Mouse (Mus musculus): Measurements from ENCODE around the gene Nelfcd.

Gene Nelfcd

DNA sequence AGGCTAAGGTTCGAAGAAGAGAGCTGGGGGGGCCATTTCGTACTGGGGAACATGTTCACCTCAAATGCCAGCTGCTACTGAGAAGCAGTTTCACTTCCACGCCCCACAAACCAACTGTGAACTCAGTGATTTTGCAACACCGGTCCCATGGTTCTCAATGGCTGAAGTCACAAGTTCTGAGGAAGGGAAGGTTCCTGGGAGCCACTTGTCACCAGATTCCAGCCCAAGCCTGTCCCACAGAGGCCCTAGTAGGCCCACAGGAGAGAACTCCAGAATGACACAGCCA is 22.0 kb downstream of the Nelfcd start:
- no peak for DNase-seq (ENCODE audit: low read depth, low spot score)

DNA sequence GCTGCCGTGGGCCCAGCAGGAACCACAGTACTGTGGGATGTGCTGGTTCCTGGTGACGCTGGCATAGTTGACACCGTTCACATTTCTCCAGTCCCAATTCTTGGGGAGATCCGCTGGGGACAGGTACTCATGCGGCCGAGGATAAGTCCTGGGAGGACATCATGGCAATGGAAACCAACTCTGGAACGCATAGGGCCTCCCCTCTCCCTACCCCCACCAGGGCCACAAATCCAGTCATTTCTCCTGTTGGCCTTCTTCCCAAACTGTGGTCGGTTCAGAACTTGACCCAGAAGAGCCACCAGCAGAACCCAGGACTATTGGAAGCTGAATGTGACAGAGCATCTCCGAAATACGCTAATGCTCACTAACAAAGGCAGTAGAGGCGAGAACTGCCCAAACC is 22.6 kb downstream of the Nelfcd start:
- no peak for DNase-seq (ENCODE audit: low read depth, low spot score)

DNA sequence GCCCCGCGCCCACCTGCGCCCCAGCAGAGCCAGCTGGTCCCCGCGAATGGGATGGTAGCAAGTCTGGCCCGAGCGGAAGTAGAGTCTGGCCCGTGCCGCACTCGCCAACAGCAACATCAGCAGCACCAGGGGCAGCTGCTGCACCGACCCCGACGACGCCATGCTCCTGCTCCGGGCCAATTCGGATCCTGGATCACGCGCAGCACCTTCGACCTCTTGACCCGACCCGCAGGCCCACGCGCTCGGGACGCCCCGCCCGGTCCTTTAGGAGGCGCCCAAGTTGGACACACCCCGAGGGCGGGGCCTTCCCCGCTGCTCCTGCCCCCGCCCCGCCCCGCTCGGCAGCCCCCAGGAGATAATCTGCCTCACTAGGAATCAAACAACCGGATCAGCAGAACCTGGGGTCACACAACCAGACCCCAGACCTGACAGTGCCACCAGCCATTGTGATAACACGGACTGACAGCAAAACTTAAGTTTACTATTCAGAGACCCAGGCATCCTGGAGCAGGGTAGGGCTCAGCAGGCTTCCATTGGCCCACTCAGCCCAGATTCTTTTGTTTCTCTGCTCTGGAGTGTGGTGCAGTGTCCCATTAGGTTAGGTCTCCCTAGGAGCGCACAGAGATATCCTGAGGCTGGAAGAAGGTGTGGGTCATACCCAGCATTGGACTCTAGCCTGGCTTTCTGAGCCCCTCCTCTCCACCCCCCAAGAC is 23.3 kb downstream of the Nelfcd start, which contains the start of gene Ctsz:
Gene Ctsz (minus strand): TSS at position 303 of the 713 bp plus-strand sequence.
- DNase-seq (ENCODE audit: low read depth, low spot score) = peak; percentile 88

DNA sequence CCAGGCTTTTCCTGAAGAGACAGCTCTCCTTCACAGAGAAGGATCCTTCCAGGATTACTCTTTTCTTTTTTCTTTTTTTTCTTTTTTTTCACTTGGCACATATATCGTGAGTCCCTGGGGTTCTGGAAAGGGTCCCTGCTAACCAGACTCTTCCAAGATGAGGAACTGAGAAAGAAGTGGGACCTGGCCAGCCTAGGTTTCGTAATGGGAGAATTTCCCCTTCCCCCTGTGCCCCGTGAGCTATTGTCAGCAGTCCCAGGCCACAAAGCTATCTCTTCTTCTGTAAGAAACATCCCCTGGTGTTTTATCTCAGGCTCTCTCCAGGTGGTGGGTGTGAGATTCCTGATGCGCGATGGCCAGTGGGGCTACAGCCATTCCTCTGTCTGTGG is 23.8 kb downstream of the Nelfcd start:
- peak; percentile 62 for DNase-seq (ENCODE audit: low read depth, low spot score)

DNA sequence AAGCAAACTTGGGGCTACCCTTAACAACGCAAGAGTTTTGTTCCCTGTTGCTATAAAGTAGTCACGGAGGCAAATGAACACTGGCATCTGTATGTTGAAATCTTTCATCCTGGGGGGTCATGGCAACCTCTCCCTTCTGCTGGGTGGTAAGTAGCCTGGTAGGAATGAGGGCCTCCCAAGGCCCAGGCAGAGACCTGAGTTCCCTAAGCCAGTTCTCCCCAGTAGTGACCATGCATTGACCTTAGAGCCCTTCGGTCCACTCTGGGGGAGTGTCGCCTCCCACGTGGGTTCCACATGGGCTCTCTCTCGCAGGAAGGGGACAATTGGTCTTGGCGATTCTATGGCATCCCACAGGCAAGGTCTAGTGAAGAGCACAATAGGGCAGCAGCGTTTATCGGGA is 24.4 kb downstream of the Nelfcd start:
- DNase-seq (ENCODE audit: low read depth, low spot score) = no peak

DNA sequence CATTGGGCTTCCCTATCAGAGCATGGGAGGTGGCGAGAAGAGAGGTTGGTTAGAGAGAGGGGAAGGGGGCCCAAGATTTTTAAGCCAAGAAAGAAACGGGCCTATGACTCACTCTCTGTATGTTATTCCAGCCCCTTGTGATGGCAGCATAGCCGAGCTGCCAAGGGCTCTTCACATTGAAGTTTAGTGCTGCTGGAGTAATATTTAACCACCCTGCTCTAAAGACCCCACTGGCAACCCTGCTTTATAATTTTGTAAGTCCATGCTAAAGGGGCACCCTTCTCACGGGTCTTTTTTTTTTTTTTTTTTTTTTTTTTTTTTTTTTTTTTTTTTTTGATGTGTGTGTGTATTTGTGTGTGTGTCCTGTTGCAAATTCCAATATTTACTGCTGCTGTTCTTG is 26.3 kb downstream of the Nelfcd start:
- no peak for DNase-seq (ENCODE audit: low read depth, low spot score)

DNA sequence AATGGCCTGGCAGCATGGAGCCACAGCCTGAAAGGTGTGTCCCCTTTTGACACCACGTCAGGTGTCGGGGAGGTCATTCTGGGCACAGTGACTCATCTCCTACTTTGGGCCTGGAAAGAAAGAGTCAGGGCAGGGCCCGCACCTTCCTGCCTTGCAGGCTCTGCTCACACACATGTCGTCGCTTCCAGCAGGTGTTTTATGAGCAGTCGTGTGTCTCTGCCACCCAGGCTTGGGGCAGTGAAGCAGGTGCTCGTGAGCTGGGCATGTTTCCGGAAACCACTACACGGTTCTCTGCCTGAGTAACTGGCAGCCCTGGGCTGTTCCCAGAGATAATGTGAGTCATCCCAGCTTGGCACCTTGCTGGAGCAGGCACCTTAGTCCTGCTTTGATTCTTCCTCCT is 26.9 kb downstream of the Nelfcd start:
- peak; percentile 87 for DNase-seq (ENCODE audit: low read depth, low spot score)

DNA sequence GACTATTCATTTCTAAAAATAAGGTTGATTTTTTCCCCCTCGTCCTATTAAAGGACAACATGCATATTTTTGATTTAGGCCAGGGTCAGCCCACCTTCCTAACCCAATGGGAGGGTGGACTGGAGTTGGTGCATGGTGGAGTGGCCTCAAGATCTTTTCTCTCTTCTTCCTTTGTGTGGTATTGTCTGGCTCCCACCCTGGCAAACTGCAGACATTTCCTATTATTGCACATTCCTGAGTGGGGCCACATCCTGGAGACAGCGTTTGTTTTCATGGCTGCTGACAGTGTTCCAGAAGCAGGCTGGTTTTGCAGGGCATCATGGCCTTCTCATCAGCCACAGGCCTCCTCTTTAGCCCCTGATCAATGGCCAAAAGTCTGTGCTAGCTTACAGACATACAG is 27.4 kb downstream of the Nelfcd start:
- DNase-seq (ENCODE audit: low read depth, low spot score) = no peak

DNA sequence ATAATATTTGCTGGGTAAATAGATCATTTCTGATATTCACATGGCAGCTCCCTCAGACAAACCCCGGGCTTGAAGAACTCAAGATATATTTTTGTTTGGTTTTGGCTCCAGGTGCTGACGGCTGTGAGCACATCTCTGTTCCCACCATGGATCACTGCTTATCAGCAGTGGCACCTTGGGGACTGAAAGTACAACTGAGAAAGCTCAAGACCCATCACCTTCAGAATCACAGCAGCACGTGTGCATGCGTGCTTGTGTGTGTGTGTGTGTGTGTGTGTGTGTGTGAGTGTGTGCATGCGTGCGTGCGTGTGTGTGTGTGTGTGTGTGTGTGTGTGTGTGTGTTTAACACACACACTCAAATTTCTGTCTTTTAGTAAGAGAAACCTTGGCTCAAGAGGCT is 28.8 kb downstream of the Nelfcd start:
- DNase-seq (ENCODE audit: low read depth, low spot score) = peak; percentile 51

DNA sequence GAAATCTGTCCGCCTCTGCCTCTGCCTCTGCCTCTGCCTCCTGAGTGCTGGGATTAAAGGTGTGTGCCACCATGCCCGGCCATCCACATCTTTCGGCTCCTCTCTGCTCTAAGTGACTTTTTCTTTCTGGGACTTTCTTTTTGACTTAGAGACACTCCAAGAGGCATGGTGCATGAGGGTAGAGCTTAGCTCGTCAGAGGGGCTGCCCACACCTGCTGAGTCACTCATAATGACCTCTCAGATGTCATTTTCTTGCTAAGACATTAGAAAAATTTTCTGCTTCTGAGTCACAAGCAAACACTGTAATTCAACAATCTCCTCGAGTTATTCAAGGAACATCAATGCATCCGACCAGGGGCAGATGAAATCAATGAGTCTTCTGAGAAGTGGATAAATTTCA is 29.4 kb downstream of the Nelfcd start:
- no peak for DNase-seq (ENCODE audit: low read depth, low spot score)

DNA sequence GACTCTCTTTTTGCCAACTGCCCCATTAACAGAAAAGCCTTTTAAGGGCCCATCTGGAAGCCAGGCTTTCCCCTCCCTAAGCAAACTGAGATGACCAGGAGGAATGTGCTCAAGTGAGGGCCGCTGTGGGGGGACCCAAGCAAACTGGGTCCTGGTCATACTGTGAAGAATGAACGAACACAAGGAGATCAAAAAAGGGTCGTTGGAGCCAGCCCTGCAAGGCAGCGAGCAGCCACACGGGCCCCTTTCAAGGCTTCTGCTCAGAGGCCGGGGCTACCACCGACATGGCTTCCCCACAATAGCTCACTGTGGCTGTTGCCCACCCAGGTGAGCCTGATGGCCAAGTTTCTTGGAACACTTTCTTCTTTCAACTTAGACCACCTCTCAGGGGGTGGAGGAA is 30.9 kb downstream of the Nelfcd start:
- no peak for DNase-seq (ENCODE audit: low read depth, low spot score)

DNA sequence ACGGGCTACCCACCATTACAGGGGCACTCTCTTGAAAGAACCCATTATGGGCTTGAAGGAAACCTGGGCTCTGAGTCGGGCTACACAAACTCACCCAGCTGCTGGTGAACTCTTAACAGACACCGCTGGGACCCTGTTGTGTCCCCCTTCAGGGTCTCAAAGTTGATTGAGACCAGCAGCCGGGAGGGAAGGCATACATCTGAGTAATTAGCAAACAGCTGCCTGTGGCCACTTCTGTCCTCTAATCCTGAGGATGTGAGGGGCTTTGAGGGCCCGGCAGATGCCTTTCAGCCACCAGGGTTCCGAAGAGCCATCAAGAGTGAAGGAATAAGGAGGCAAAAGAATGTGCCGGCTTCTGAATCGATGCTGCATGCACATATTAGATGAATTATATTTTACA is 31.3 kb downstream of the Nelfcd start:
- no peak for DNase-seq (ENCODE audit: low read depth, low spot score)

DNA sequence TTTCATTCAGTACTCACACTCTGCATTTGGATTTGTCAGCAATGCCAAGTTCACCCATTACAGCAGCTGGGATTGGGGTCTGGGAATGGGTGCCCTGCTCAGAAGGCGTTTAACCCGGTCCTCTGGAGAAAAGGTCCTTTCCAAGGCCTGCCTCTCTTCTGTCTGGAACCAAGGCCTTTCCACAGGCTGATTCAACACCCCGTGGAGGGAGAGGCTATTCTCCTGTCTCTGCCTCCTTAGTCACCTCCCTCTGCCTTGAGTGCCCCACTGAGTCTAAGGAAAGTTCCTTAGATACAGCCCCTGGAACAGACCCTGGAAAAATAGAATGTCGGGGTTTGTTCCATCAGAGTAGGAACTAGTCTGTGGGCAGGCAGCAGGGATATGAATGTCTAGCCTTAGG is 32.8 kb downstream of the Nelfcd start:
- no peak for DNase-seq (ENCODE audit: low read depth, low spot score)

DNA sequence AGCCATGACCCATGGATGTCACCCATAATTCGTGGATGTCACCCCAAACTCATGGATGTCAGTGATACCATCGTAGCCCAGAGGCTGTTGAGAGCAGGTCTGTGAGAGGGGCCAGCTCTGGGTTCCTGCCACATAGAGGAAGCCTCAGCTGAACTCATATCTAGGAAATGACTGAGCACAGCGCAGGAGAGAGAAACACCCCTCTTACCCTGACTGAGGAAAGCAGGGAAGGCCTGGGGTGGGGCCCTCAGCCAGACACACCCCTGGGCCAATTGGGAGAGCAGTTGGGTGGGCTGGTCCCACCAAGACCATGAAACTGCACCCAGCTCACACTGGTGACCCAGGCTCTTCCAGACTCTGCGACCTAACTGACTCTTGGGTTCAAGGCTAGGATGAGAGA is 34.7 kb downstream of the Nelfcd start, which contains the start of gene Tubb1:
Gene Tubb1 (plus strand): TSS at position 343 of the 400 bp plus-strand sequence.
- DNase-seq (ENCODE audit: low read depth, low spot score) = no peak

DNA sequence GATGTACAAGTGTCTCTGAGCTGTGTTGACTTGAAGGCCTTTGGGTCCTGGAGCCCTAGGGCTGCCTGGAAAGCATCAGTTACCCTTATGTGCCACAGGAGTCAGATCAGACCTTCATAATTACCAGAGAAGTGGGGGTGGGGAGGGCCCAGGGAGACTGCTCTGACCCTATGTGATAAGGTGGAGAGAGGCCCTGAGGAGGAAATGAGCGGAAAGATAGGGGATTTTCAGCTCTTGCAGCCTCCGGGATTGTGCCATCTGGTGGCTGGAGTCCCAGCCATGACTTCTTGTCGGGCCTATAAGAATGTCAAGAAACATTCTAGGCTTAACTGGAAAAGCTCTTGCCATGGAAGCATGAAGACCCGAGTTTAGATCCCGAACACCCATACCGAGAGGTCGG is 38.1 kb downstream of the Nelfcd start:
- DNase-seq (ENCODE audit: low read depth, low spot score) = no peak

DNA sequence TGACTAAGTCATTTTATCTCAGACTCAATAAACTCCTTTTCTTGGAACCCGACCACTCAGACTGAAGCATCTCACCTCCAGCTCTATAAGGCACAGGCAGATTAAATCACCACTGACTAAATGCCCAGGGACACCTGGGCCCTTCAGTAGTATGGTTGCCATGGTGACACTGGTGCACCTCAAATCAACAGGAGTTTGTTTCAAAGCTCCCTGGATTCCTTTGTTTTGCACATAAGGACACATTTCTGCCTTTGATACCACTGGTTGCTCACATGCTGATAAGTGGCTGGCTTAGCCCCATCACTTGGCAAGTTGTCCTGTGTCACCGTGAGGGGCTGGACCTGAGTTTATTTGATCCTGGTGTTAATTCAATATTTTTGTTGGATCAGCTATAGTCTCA is 43.8 kb downstream of the Nelfcd start:
- DNase-seq (ENCODE audit: low read depth, low spot score) = no peak

DNA sequence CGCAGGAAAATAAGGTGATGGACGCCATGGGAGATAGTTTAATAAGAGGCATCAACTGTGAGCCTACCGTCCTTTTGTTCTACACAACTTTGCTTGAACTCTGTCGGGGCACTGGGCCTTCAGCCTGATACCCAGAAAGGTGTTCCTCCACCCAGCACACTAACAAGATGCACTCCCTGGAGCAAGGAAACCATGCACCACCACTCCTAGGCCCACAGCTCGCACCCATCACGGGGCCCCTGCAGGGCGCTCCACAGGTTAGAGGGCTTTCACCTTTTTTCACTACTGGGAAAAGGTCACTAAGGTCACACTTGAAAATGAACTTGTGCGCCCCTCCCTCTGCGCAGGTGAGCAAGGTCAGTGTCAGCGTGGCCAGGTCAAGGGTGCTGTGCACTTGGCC is 47.8 kb downstream of the Nelfcd start:
- DNase-seq (ENCODE audit: low read depth, low spot score) = no peak

DNA sequence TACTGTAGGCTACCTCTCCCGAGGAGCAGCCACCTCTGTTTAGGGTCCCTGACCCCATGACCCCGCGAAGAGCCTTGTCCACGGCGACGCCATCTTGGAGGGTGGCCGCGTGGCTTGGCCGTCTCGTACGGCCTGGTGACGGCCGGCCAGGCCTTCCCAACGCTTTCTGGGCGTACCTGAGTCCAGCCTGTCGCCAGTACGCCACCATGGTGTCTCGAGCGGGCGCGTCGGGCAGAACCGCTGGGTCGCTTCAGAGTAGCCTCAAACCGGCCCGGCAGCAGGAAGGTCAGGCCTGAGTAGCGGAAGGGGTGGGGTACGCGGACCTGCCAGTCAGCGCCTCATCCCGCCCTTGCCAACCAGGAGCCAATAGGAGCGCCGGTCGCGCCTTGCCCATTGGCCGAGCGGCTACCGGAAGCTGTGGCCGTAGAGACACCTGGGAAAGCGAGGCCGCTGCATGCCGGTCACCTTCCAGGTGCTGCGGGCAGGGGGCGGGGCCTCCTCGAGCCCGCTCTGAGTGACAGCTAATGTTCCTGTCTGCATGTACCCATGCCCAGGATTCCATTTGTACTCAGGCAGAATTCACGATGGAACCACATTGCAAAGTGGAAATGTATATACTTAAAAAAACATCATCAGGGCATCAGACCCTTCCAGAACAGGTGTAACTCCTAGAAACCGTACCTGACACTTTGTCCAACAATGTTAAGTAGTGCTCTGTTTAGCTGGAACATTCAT is 48.4 kb downstream of the Nelfcd start, which contains the start of gene Atp5e:
Gene Atp5e (minus strand): TSS at position 317 of the 735 bp plus-strand sequence.
- peak; percentile 96 for DNase-seq (ENCODE audit: low read depth, low spot score)

DNA sequence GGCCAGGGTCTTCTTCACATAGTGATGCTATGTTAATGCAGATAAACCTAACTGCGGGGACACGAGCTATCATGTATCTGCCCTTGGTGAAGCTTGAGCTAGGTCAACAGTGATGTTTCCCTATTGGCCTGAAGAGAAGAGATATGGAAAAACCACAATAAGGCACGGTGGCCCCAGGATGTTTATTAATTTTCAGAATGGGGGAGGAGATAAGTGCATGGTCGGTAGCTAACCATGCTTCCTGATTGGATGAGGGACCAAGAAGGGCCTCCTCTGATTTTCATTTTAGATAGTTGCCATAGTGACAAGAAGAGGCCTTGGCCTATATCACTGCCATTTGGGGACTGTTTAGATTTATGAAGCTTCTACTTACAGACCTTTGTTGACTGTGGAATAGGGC is 54.7 kb downstream of the Nelfcd start:
- no peak for DNase-seq (ENCODE audit: low read depth, low spot score)

DNA sequence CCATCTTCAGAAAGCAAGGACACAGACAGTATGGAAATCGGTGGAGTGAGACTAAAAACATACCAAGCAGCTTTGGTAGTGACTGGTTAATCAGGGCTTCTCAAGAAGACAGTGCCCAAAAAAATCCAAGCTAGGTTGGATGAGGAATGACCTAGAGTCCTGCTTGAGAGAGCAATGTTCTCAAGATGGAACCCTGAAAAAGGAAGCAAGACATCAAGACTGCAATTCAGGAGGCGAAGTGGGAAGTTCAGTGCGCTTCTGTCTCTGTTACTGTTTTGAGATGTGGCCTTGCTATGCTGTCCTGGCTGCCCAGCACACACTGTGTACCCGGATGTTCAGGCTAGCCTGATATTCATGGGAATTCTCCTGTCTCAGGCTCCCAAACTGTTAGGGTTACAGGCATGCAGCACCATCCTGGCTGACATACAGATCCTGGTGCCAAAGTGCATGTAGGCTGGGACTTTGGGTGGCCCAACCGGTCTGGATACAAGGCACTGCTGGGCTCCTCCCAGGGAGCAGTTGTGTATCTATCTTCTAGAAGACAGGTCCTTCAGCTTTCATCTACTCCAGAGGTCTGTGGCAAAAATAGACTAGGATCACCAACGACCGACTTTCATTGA is 55.3 kb downstream of the Nelfcd start:
- no peak for DNase-seq (ENCODE audit: low read depth, low spot score)

DNA sequence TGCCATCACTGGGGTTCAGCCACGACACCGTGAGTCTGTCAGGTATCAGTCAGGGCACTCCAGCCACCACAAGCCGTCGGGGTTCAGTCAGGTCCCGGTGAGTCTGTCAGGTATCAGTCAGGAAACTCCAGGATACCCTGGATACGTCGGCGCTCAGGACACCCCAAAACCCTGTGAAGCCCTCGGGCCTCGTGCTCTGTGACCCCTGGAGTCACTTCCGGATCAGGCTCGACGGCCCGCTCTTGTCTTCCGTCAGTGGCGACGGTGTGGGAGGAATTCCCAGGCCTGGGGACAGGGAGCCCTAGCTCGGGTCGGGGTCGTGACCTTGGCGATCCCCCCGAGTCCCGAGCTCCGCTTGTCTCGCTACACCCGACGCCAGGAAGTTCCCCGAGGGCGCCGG is 56.8 kb downstream of the Nelfcd start:
- no peak for DNase-seq (ENCODE audit: low read depth, low spot score)

DNA sequence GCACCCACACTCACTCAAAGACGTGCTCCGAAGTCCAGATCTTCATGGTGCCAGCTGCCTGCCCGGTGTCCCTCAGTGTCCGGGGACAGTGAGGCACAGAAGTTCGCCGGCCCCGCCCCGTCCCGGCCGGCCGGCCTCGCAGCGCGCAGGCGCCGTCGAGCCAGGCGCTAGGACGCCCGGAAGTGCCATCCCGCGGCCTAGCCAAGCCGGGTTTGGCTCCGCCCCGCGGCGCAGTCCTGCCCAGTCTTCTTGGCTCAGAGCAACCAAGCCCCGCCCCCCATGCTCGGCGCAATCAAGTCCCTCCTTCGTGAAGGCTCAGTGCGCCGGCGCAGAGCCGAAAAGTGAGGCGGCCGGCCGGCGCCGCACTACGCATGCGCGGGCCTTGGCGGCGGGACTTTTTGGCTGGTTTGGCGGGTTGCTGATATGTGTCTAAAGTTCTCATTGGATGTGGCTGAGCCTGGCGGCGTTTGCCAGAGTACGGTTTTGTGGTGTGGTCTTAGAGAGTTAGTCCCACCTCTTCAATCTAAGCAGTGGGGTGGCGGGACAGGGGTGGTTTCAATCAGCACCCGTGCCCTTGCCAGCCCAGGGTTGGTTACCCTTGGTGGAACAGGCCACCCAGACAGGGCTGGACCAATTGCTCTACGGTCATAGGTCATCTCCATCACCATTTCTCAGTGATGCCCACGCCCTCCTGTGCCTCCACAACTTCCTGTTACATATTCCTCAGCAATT is 57.4 kb downstream of the Nelfcd start, which contains the start of gene Prelid3b:
Gene Prelid3b (minus strand): TSS at position 264 of the 732 bp plus-strand sequence.
- DNase-seq (ENCODE audit: low read depth, low spot score) = peak; percentile 100
